Mouse (Mus musculus): ENCODE data around the gene Clybl.

Gene Clybl

GRCm38 (mm10) chr14:122196851-122197250 lies 15.3 kb downstream of the Clybl start:
- no peak for DNase-seq (ENCODE audit: low spot score in 2 of 2)

GRCm38 (mm10) chr14:122200247-122200885 lies 18.9 kb downstream of the Clybl start:
- DNase-seq (ENCODE audit: low spot score in 2 of 2), result no peak

GRCm38 (mm10) chr14:122209177-122209576 lies 27.7 kb downstream of the Clybl start:
- no peak for DNase-seq (ENCODE audit: low spot score in 2 of 2)

GRCm38 (mm10) chr14:122213590-122213989 lies 32.1 kb downstream of the Clybl start:
- no peak for DNase-seq (ENCODE audit: low spot score in 2 of 2)

GRCm38 (mm10) chr14:122214126-122214525 lies 32.6 kb downstream of the Clybl start:
- no peak for DNase-seq (ENCODE audit: low spot score in 2 of 2)

GRCm38 (mm10) chr14:122217221-122217620 lies 35.7 kb downstream of the Clybl start:
- DNase-seq (ENCODE audit: low spot score in 2 of 2), result no peak

- DNase-seq (ENCODE audit: low spot score in 2 of 2), result no peak
Measured at GRCm38 (mm10) chr14:122222934-122223374, 41.5 kb downstream of the Clybl start.

- DNase-seq (ENCODE audit: low spot score in 2 of 2), result peak; percentile 86 to 87
Measured at GRCm38 (mm10) chr14:122223461-122224102, 42.1 kb downstream of the Clybl start.

GRCm38 (mm10) chr14:122224103-122224494 lies 42.6 kb downstream of the Clybl start:
- no peak for DNase-seq (ENCODE audit: low spot score in 2 of 2)

- no peak for DNase-seq (ENCODE audit: low spot score in 2 of 2)
Measured at GRCm38 (mm10) chr14:122224501-122224928, 43.0 kb downstream of the Clybl start.

GRCm38 (mm10) chr14:122225479-122226132 lies 44.1 kb downstream of the Clybl start:
- no peak for DNase-seq (ENCODE audit: low spot score in 2 of 2)

GRCm38 (mm10) chr14:122226133-122226515 lies 44.6 kb downstream of the Clybl start:
- no peak for DNase-seq (ENCODE audit: low spot score in 2 of 2)

GRCm38 (mm10) chr14:122226666-122227453 lies 45.4 kb downstream of the Clybl start:
- no peak for DNase-seq (ENCODE audit: low spot score in 2 of 2)

- no peak for DNase-seq (ENCODE audit: low spot score in 2 of 2)
Measured at GRCm38 (mm10) chr14:122227454-122227951, 46.0 kb downstream of the Clybl start.

GRCm38 (mm10) chr14:122228816-122229551 lies 47.5 kb downstream of the Clybl start:
- DNase-seq (ENCODE audit: low spot score in 2 of 2), result no peak

GRCm38 (mm10) chr14:122229988-122230387 lies 48.5 kb downstream of the Clybl start:
- DNase-seq (ENCODE audit: low spot score in 2 of 2), result no peak

GRCm38 (mm10) chr14:122230621-122231025 lies 49.1 kb downstream of the Clybl start:
- DNase-seq (ENCODE audit: low spot score in 2 of 2), result peak; percentile 56 to 61

GRCm38 (mm10) chr14:122231073-122231472 lies 49.6 kb downstream of the Clybl start:
- DNase-seq (ENCODE audit: low spot score in 2 of 2), result no peak

GRCm38 (mm10) chr14:122233212-122233714 lies 51.8 kb downstream of the Clybl start:
- no peak for DNase-seq (ENCODE audit: low spot score in 2 of 2)

GRCm38 (mm10) chr14:122243874-122244273 lies 62.4 kb downstream of the Clybl start:
- DNase-seq (ENCODE audit: low spot score in 2 of 2), result no peak

Measured in right cerebral cortex, postnatal 10 days (tissue).